Mouse (Mus musculus): ENCODE measurements around the gene Clca3a2.
"Not testable (repeated sequence)": the region's sequence is repeated elsewhere in the genome, so short reads cannot be mapped to it uniquely, and the experiment has no call there.

Gene Clca3a2

DNA sequence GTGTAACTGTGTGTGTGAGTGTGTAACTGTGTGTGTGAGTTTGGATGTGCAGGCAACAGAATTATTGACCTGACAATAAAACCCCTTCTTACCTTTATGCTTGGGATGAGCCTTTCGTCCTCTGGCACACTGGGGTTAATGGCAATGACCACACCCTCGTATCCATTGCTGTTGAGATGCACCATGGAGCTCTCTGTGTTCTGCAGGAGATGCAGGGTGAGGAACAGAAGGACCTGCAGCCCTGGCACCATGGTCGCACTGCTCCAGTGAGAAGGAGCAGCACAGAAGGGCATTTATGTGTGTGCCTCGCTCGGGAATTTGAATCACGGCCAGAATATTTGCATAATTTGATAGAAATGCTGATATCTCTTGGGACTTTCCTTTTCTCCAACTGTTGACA is at the start of gene Clca3a2:
TSS of gene Clca3a2 (minus strand) at position 276 of the 400 bp plus-strand sequence.
- not testable (repeated sequence) for DNase-seq (ENCODE audit: low spot score in 2 of 2)

- DNase-seq (ENCODE audit: low spot score in 2 of 2) = no peak
Measured at GRCm38 (mm10) chr3:144849584-144849983, 30.3 kb upstream of the Clca3a2 start.

DNA sequence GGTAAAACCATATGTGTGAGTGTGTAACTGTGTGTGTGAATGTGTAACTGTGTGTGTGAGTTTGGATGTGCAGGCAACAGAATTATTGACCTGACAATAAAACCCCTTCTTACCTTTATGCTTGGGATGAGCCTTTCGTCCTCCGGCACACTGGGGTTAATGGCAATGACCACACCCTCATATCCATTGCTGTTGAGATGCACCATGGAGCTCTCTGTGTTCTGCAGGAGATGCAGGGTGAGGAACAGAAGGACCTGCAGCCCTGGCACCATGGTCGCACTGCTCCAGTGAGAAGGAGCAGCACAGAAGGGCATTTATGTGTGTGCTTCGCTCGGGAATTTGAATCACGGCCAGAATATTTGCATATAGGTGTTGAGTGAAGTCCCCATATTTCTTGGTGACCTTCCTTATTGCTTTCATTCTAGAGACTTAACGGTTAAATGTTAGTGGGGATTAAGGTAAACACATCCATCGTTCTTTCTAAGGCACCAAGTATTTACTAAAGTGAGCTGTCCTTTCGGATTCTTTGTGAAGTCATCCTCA is 29.8 kb upstream of the Clca3a2 start, which contains the start of gene Clca3b:
TSS of gene Clca3b (minus strand) at position 344 of the 543 bp plus-strand sequence.
- DNase-seq (ENCODE audit: low spot score in 2 of 2) = not testable (repeated sequence)

GRCm38 (mm10) chr3:144827257-144827656 is 8.0 kb upstream of the Clca3a2 start:
- no peak for DNase-seq (ENCODE audit: low spot score in 2 of 2)

- DNase-seq (ENCODE audit: low spot score in 2 of 2) = peak in 1 of 2 experiments; percentile 54
Measured at GRCm38 (mm10) chr3:144825151-144825550, 5.9 kb upstream of the Clca3a2 start.

GRCm38 (mm10) chr3:144823331-144823730 is 4.0 kb upstream of the Clca3a2 start:
- no peak for DNase-seq (ENCODE audit: low spot score in 2 of 2)

GRCm38 (mm10) chr3:144820632-144821031 is 1.3 kb upstream of the Clca3a2 start:
- no peak for DNase-seq (ENCODE audit: low spot score in 2 of 2)

DNA sequence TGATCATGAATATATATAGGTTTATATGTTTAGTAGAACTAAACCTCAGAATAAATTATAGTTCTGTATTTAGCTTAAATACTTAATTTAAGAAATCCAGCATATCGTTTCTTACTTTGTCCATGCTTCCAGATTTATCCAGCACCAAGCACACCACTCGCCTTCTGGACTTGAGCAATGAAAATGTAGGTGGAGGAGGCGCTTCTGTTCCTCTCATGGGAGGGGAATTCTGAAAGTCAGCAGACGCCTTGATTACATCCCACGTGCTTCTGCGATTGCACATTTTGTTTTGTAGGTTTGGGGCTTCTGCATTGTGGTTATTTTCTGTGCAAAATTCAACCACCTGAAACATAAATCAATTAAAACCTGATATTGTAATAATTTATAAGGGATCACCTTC is 6.0 kb downstream of the Clca3a2 start:
- DNase-seq (ENCODE audit: low spot score in 2 of 2) = not testable (repeated sequence)

DNA sequence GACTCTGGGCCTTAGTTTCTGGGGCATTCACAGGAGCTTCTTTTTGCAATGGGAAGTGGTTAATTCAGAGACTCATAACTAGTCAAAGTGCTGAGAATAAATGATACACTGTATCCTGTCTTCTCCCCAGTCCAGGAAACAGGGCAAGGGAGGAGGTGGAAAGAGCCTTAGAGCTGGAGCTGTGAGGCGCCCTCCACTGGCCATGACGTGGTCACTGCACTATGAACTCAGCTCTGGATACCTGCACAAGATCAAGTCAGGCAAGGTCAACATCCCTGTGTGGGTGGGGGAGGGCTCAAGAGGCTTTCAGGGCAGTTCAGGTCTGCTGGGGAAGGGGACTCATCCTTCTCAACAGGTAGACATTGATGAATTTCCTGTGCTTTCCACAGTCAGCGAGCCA is 7.5 kb downstream of the Clca3a2 start:
- DNase-seq (ENCODE audit: low spot score in 2 of 2) = no peak

- DNase-seq (ENCODE audit: low spot score in 2 of 2) = not testable (repeated sequence)
Measured at GRCm38 (mm10) chr3:144808153-144808925, 11.0 kb downstream of the Clca3a2 start.

GRCm38 (mm10) chr3:144806626-144807025 is 12.7 kb downstream of the Clca3a2 start:
- not testable (repeated sequence) for DNase-seq (ENCODE audit: low spot score in 2 of 2)

DNA sequence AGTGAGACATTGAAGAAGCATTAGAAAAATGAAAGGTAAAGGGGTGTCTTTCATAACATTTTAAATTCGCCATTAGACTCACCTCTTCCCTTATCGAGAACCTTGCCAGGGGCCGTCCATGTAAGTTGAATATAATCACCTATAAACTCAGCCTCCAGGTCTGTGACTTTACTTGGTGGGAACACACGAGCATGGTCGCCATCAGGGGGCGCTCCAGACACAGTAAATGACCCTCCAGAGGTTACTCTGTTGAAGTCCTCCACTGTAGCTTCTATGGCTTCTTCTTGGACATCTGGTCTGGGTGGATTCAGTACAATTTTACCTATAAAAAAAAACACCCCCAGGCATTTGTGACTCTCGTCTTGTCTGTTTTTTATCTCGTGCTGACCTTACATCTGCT is 17.4 kb downstream of the Clca3a2 start:
- DNase-seq (ENCODE audit: low spot score in 2 of 2) = no peak

- DNase-seq (ENCODE audit: low spot score in 2 of 2) = no peak
Measured at GRCm38 (mm10) chr3:144785181-144786148, 33.8 kb downstream of the Clca3a2 start.

- DNase-seq (ENCODE audit: low spot score in 2 of 2) = no peak
Measured at GRCm38 (mm10) chr3:144765161-144765560, 54.1 kb downstream of the Clca3a2 start.

- DNase-seq (ENCODE audit: low spot score in 2 of 2) = no peak
Measured at GRCm38 (mm10) chr3:144761454-144761853, 57.8 kb downstream of the Clca3a2 start.

GRCm38 (mm10) chr3:144760592-144761309 is 58.5 kb downstream of the Clca3a2 start, which contains the start of gene Clca3a1:
Gene Clca3a1, minus strand, starts transcription at chr3:144760977.
- DNase-seq (ENCODE audit: low spot score in 2 of 2) = no peak

- DNase-seq (ENCODE audit: low spot score in 2 of 2) = no peak
Measured at GRCm38 (mm10) chr3:144759719-144760118, 59.6 kb downstream of the Clca3a2 start.

- DNase-seq (ENCODE audit: low spot score in 2 of 2) = not testable (repeated sequence)
Measured at GRCm38 (mm10) chr3:144756103-144756502, 63.2 kb downstream of the Clca3a2 start.

GRCm38 (mm10) chr3:144753120-144753519 is 66.2 kb downstream of the Clca3a2 start:
- DNase-seq (ENCODE audit: low spot score in 2 of 2) = peak in 1 of 2 experiments; percentile 11

DNA sequence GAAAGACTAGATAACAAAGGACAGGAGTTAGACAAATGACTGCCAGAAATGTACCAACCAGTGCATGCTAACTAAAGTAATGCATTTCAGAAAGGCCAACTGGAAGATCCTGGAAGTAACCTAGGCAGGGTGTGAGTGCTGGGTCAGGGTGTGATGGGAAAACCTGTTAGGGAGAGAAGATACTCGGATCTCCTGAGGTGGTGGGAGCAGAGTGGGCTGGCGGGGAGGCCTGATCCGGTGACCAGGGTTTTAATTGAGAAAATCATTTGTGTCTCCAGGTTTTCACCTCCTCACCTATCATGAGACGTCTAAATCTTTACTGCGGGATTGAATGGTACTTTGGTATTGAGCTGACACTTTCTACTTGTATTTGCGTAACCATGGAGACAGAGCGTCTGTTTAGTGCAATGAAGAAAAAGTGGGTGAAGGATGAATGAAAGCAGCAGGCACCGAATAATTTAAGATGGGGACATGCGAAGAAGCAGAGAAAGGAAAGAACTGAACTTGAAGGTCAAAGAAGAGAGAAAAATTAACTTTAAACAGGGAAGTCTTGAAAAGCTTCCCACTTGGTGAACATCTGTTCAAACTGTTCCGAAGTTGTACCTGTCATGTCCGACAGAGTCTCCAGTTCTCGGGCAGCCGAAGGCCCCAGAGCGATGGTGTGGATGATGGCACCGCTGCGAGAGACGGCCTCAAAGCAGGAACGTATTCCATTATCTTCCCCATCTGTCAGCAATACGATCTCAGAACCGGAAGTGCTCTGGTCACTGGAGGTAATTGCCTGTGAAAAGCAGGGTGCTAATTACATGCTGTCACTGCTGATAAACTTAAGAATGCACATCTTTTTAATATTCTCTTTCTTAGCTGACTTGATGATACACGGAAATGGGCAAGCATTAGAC is 70.0 kb downstream of the Clca3a2 start:
- not testable (repeated sequence) for DNase-seq (ENCODE audit: low spot score in 2 of 2)
